Mouse (Mus musculus): Measurements from ENCODE around the gene Rasal2. TPM values are rescaled to one million over a fixed set of nuclear protein-coding genes. Genes with fewer than 3 reads are reported as not detected.

Rasal2 gene
- polyA plus RNA-seq, 1 experiment from 2014 or later: 46.7 TPM

- Histone ChIP-seq H3K27me3 (ENCODE audit: control insufficient read depth, insufficient read depth, low read depth, low read length) (no peaks in the 10 kb centered on the region), H3K9me3 (replicated peaks; ENCODE audit: control insufficient read depth, low read length, poor library complexity, severe bottlenecking) (no peaks in the 10 kb centered on the region), H3K4me1 (ENCODE audit: control insufficient read depth, insufficient read depth, low read length) (0 out of 2 replicates have a peak, but pooled peaks cover 2% of the 10 kb centered on the region), H3K27ac (ENCODE audit: low read length) (no peak overlapping the region), H3K36me3 (ENCODE audit: control insufficient read depth, insufficient read depth, low read length) (no peaks in the 10 kb centered on the region), H3K4me2 (ENCODE audit: low read length) (no peak overlapping the region), H3K4me3 (ENCODE audit: low read depth, low read length) (no peak overlapping the region), H3K9ac (ENCODE audit: low read depth, low read length) (no peak overlapping the region)
- 8% methylated on average over 4 of the region's 4 CpGs for WGBS
- ATAC-seq: no peak
Measured at GRCm38 (mm10) chr1:157286561-157286960, 125.8 kb downstream of the Rasal2 start.

GRCm38 (mm10) chr1:157285366-157285765, 127.0 kb downstream of the Rasal2 start:
- Histone ChIP-seq H3K36me3 (ENCODE audit: control insufficient read depth, insufficient read depth, low read length) (no peaks in the 10 kb centered on the region), H3K9ac (ENCODE audit: low read depth, low read length) (no peak overlapping the region), H3K4me1 (ENCODE audit: control insufficient read depth, insufficient read depth, low read length) (0 out of 2 replicates have a peak, but pooled peaks cover 2% of the 10 kb centered on the region), H3K27me3 (ENCODE audit: control insufficient read depth, insufficient read depth, low read depth, low read length) (no peaks in the 10 kb centered on the region), H3K4me3 (ENCODE audit: low read depth, low read length) (no peak overlapping the region), H3K4me2 (ENCODE audit: low read length) (no peak overlapping the region), H3K27ac (ENCODE audit: low read length) (no peak overlapping the region), H3K9me3 (replicated peaks; ENCODE audit: control insufficient read depth, low read length, poor library complexity, severe bottlenecking) (no peaks in the 10 kb centered on the region)
- 68% methylated on average over 3 of the region's 3 CpGs for WGBS
- no peak for ATAC-seq

GRCm38 (mm10) chr1:157280781-157281180, 131.6 kb downstream of the Rasal2 start:
- H3K4me2 ChIP-seq (ENCODE audit: low read length): no peak overlapping the region
- ATAC-seq: no peak

GRCm38 (mm10) chr1:157275672-157276307, 136.6 kb downstream of the Rasal2 start:
- Histone ChIP-seq H3K4me3 (ENCODE audit: low read depth, low read length) (no peak overlapping the region), H3K27ac (ENCODE audit: low read length) (no peak overlapping the region), H3K4me1 (ENCODE audit: control insufficient read depth, insufficient read depth, low read length) (no peaks in the 10 kb centered on the region), H3K36me3 (ENCODE audit: control insufficient read depth, insufficient read depth, low read length) (no peaks in the 10 kb centered on the region), H3K9me3 (replicated peaks; ENCODE audit: control insufficient read depth, low read length, poor library complexity, severe bottlenecking) (no peaks in the 10 kb centered on the region), H3K27me3 (ENCODE audit: control insufficient read depth, insufficient read depth, low read depth, low read length) (no peaks in the 10 kb centered on the region), H3K4me2 (ENCODE audit: low read length) (no peak overlapping the region), H3K9ac (ENCODE audit: low read depth, low read length) (no peak overlapping the region)
- WGBS: 95% methylated on average over 4 of the region's 4 CpGs
- no peak for ATAC-seq

More at GRCm38 (mm10) chr1:157280781-157281180, 131.6 kb downstream of the Rasal2 start:
- Histone ChIP-seq H3K36me3 (ENCODE audit: control insufficient read depth, insufficient read depth, low read length) (no peaks in the 10 kb centered on the region), H3K9ac (ENCODE audit: low read depth, low read length) (no peak overlapping the region), H3K4me3 (ENCODE audit: low read depth, low read length) (no peak overlapping the region), H3K9me3 (replicated peaks; ENCODE audit: control insufficient read depth, low read length, poor library complexity, severe bottlenecking) (no peaks in the 10 kb centered on the region), H3K27me3 (ENCODE audit: control insufficient read depth, insufficient read depth, low read depth, low read length) (no peaks in the 10 kb centered on the region), H3K4me1 (ENCODE audit: control insufficient read depth, insufficient read depth, low read length) (0 out of 2 replicates have a peak, but pooled peaks cover 2% of the 10 kb centered on the region), H3K27ac (ENCODE audit: low read length) (no peak overlapping the region)

GRCm38 (mm10) chr1:157267894-157268293, 144.5 kb downstream of the Rasal2 start:
- Histone ChIP-seq H3K27me3 (ENCODE audit: control insufficient read depth, insufficient read depth, low read depth, low read length) (no peaks in the 10 kb centered on the region), H3K36me3 (ENCODE audit: control insufficient read depth, insufficient read depth, low read length) (no peaks in the 10 kb centered on the region), H3K4me3 (ENCODE audit: low read depth, low read length) (no peak overlapping the region), H3K4me2 (ENCODE audit: low read length) (no peak overlapping the region), H3K27ac (ENCODE audit: low read length) (no peak overlapping the region), H3K9ac (ENCODE audit: low read depth, low read length) (no peak overlapping the region), H3K4me1 (ENCODE audit: control insufficient read depth, insufficient read depth, low read length) (no peaks in the 10 kb centered on the region), H3K9me3 (replicated peaks; ENCODE audit: control insufficient read depth, low read length, poor library complexity, severe bottlenecking) (no peaks in the 10 kb centered on the region)
- no peak for ATAC-seq
- WGBS: 86% methylated on average over 3 of the region's 3 CpGs

- H3K4me3 ChIP-seq (ENCODE audit: low read depth, low read length): no peak overlapping the region
- no peak overlapping the region for H3K27ac ChIP-seq (ENCODE audit: low read length)
- H3K9me3 ChIP-seq (replicated peaks; ENCODE audit: control insufficient read depth, low read length, poor library complexity, severe bottlenecking): no peaks in the 10 kb centered on the region
- no peak overlapping the region for H3K9ac ChIP-seq (ENCODE audit: low read depth, low read length)
- no peaks in the 10 kb centered on the region for H3K36me3 ChIP-seq (ENCODE audit: control insufficient read depth, insufficient read depth, low read length)
- no peak overlapping the region for H3K4me2 ChIP-seq (ENCODE audit: low read length)
- H3K27me3 ChIP-seq (ENCODE audit: control insufficient read depth, insufficient read depth, low read depth, low read length): no peaks in the 10 kb centered on the region
- 3% methylated on average over 4 of the region's 4 CpGs for WGBS
- H3K4me1 ChIP-seq (ENCODE audit: control insufficient read depth, insufficient read depth, low read length): no peaks in the 10 kb centered on the region
- ATAC-seq: peak; percentile 83
Measured at GRCm38 (mm10) chr1:157256562-157256961, 155.8 kb downstream of the Rasal2 start.

- Histone ChIP-seq H3K9me3 (replicated peaks; ENCODE audit: control insufficient read depth, low read length, poor library complexity, severe bottlenecking) (no peaks in the 10 kb centered on the region), H3K27me3 (ENCODE audit: control insufficient read depth, insufficient read depth, low read depth, low read length) (no peaks in the 10 kb centered on the region), H3K4me3 (ENCODE audit: low read depth, low read length) (no peak overlapping the region), H3K27ac (ENCODE audit: low read length) (no peak overlapping the region), H3K36me3 (ENCODE audit: control insufficient read depth, insufficient read depth, low read length) (no peaks in the 10 kb centered on the region), H3K9ac (ENCODE audit: low read depth, low read length) (no peak overlapping the region), H3K4me1 (ENCODE audit: control insufficient read depth, insufficient read depth, low read length) (no peaks in the 10 kb centered on the region), H3K4me2 (ENCODE audit: low read length) (no peak overlapping the region)
- 64% methylated on average over 1 of the region's 1 CpGs for WGBS
- no peak for ATAC-seq
Measured at GRCm38 (mm10) chr1:157255776-157256175, 156.6 kb downstream of the Rasal2 start.

- Histone ChIP-seq H3K4me1 (ENCODE audit: control insufficient read depth, insufficient read depth, low read length) (no peaks in the 10 kb centered on the region), H3K4me3 (ENCODE audit: low read depth, low read length) (no peak overlapping the region), H3K9me3 (replicated peaks; ENCODE audit: control insufficient read depth, low read length, poor library complexity, severe bottlenecking) (no peaks in the 10 kb centered on the region), H3K9ac (ENCODE audit: low read depth, low read length) (no peak overlapping the region), H3K4me2 (ENCODE audit: low read length) (no peak overlapping the region), H3K27ac (ENCODE audit: low read length) (no peak overlapping the region), H3K36me3 (ENCODE audit: control insufficient read depth, insufficient read depth, low read length) (no peaks in the 10 kb centered on the region), H3K27me3 (ENCODE audit: control insufficient read depth, insufficient read depth, low read depth, low read length) (no peaks in the 10 kb centered on the region)
- ATAC-seq: no peak
- 68% methylated on average over 9 of the region's 9 CpGs for WGBS
Measured at GRCm38 (mm10) chr1:157253600-157254490, 158.6 kb downstream of the Rasal2 start.

GRCm38 (mm10) chr1:157248112-157248511, 164.3 kb downstream of the Rasal2 start:
- Histone ChIP-seq H3K4me1 (ENCODE audit: control insufficient read depth, insufficient read depth, low read length) (peaks cover 5% of the 10 kb centered on the region; the same call in 1 of the 2 replicates), H3K9me3 (replicated peaks; ENCODE audit: control insufficient read depth, low read length, poor library complexity, severe bottlenecking) (no peaks in the 10 kb centered on the region), H3K4me3 (ENCODE audit: low read depth, low read length) (no peak overlapping the region), H3K27ac (ENCODE audit: low read length) (no peak overlapping the region), H3K36me3 (ENCODE audit: control insufficient read depth, insufficient read depth, low read length) (no peaks in the 10 kb centered on the region), H3K9ac (ENCODE audit: low read depth, low read length) (no peak overlapping the region), H3K4me2 (ENCODE audit: low read length) (no peak overlapping the region), H3K27me3 (ENCODE audit: control insufficient read depth, insufficient read depth, low read depth, low read length) (no peaks in the 10 kb centered on the region)
- WGBS: 89% methylated on average over 3 of the region's 3 CpGs
- ATAC-seq: no peak

Measured in midbrain, embryonic 16.5 days (tissue).